Mouse (Mus musculus) effector memory CD4-positive, alpha-beta T cell, adult 7 months (primary cell): ENCODE data around the gene Serpinb6d. TPM values are rescaled to one million over a fixed set of nuclear protein-coding genes. Genes with fewer than 3 reads are reported as not detected.

Experiments
- polyA plus RNA-seq: library from polyadenylated mRNA; unstranded; fragments of 100-300 nt; shearing (Covaris generic); gene quantifications from one replicate; pipeline ENCODE4 v1.2.1, GENCODE M21; 2017

The Serpinb6d gene
- polyA plus RNA-seq = 0.40 TPM

DNA sequence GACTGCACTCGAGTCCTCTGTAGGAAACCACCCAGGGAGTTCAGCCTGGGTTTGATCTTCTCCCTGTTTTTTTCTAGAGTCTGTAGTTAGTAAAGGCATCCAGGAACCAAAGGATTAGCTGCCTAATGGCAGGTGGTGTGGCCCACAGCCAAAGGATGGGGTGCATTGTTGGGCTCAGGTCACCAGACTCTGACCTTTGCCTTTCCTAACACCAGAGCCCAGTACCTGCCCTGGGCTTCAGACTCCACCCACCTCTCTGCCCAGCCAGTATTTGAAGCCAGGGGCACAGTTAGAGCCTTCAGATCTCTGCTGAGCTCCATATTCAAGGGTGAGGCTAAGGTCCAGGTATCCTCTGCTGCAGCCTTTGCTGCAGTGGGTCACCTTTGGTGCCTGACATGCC is at the start of gene Serpinb6d:
Serpinb6d (plus strand) TSS at position 301 of the 400 bp plus-strand sequence.

Other genes starting within 250 kb of the Serpinb6d start
- not detected for gene Serpinb9g, start 176.6 kb upstream of the Serpinb6d start, polyA plus RNA-seq
- gene Serpinb6e, start 182.0 kb downstream of the Serpinb6d start, polyA plus RNA-seq = not detected
- not detected for gene Serpinb6c, start 244.3 kb downstream of the Serpinb6d start, polyA plus RNA-seq